Mouse (Mus musculus) liver, embryonic 14.5 days (tissue): ENCODE results near the gene Dlgap4.

ENCODE experiments used
- CTCF ChIP-seq: IDR thresholded peaks from 2 replicates; pipeline ENCODE4 v1.5.1; 2016; ENCODE audit warnings: antibody characterized with exemption, low read depth, control low read depth
- EP300 ChIP-seq: IDR thresholded peaks from 2 replicates; pipeline ENCODE4 v1.6.1; 2016; ENCODE audit warnings: antibody characterized with exemption, low read depth

GRCm38 (mm10) chr2:156773470-156773869 is 160.0 kb downstream of the Dlgap4 start:
- no peak for TF ChIP-seq CTCF
- TF ChIP-seq EP300 = no peak
